Mouse (Mus musculus) hindbrain, embryonic 16.5 days (tissue): ENCODE data around the gene Ubl4a. TPM values are rescaled to one million over a fixed set of nuclear protein-coding genes. Genes with fewer than 3 reads are reported as not detected.
A peak's percentile ranks its signal among the peaks of the same experiment; 100 is the strongest.

ENCODE experiments used
- ATAC-seq: fragments of 200-750 bp; cut with Nextera tagmentation; 2 replicates; pipeline ENCODE4 v1.8.0; 2017; ENCODE audit warnings: moderate TSS enrichment, moderate library complexity
- H3K27ac ChIP-seq: fragments of 300-500 bp; sonication (generic); 2 replicates; pipeline ENCODE4 v1.5.1; 2014; ENCODE audit warnings: low read depth, mild to moderate bottlenecking, control low read depth, low read length, moderate library complexity
- H3K27me3 ChIP-seq: fragments of 300-500 bp; sonication (generic); replicated peaks from 2 replicates; pipeline ENCODE4 v1.6.1; 2014; ENCODE audit warnings: low read length; ENCODE audit not compliant: control insufficient read depth, insufficient read depth
- H3K36me3 ChIP-seq: fragments of 300-500 bp; sonication (generic); 2 replicates; pipeline ENCODE4 v1.6.1; 2014; ENCODE audit warnings: mild to moderate bottlenecking, low read length, moderate library complexity, mixed read lengths; ENCODE audit not compliant: control insufficient read depth, insufficient read depth
- H3K4me1 ChIP-seq: fragments of 300-500 bp; sonication (generic); 2 replicates; pipeline ENCODE4 v1.6.1; 2014; ENCODE audit warnings: low read depth, low read length; ENCODE audit not compliant: control insufficient read depth, insufficient read depth
- H3K4me2 ChIP-seq: fragments of 300-500 bp; sonication (generic); 2 replicates; pipeline ENCODE4 v1.6.1; 2014; ENCODE audit warnings: mild to moderate bottlenecking, low read length, control low read depth, moderate library complexity
- H3K4me3 ChIP-seq: fragments of 300-500 bp; sonication (generic); 2 replicates; pipeline ENCODE4 v1.5.1; 2014; ENCODE audit warnings: mild to moderate bottlenecking, low read length, control low read depth, moderate library complexity
- H3K9ac ChIP-seq: fragments of 300-500 bp; sonication (generic); 2 replicates; pipeline ENCODE4 v1.6.1; 2014; ENCODE audit warnings: low read depth, mild to moderate bottlenecking, control low read depth, low read length, moderate library complexity
- H3K9me3 ChIP-seq: fragments of 300-500 bp; sonication (generic); 2 replicates; pipeline ENCODE4 v1.6.1; 2014; ENCODE audit warnings: mild to moderate bottlenecking, low read length, moderate library complexity; ENCODE audit not compliant: control insufficient read depth
- WGBS: fragments of 180-500 bp; shearing (Covaris S2); extraction: QIAGEN DNeasy Blood & Tissue Kit; methylation state at CpG from one replicate; pipeline ENCODE4 v1.1.7; 2014; 5-methylcytosine and 5-hydroxymethylcytosine counted together
- polyA plus RNA-seq: library from polyadenylated mRNA; unstranded; fragments of >200 nt; fragmentation: Nextera tagmentation; extraction: Ambion mirVana; gene quantifications from 2 replicates; pipeline ENCODE4 v1.2.1, GENCODE M21; 2015

Gene Ubl4a
- 72.9 and 74.6 TPM in 2 replicates for polyA plus RNA-seq

DNA sequence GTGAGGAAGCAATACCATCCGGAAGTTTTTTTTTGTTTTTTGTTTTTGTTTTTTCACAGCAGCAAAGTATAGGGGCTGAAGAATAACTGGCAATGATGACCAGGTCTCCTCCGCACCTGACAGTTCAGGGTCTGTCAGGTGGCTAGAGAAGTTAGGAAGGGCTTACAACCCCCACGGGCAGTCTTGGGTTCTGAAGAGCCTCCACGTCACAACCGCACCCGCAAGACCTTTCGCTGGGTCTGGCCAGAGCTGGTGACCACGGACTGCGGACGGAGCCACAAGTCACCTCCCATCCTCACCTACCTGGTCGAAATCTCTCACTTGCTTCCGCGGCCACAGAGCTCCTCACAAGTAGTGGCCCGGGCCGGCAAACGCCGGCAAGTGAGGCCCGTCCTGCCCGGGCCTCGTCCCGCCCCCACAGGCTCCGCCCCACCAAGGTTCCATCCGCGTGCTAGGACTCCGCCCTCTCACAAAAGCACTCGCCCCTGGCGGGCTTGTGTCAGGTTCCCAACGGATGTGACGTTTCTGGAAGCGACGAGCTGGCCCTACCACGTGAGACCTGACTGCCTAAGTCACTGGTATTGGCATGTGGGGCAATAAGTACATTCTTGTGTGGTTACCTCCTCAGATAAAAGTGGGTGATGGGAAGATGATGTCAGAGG, at the start of gene Ubl4a, which contains the start of gene Slc10a3:
TSS of gene Ubl4a (minus strand) at position 331 of the 662 bp plus-strand sequence.
TSS of gene Slc10a3 (minus strand) at position 462 of the 662 bp plus-strand sequence.
- Histone ChIP-seq H3K9me3 (no peaks in the 10 kb centered on the region), H3K36me3 (peaks cover 2% of the 10 kb centered on the region; the same call in 1 of the 2 replicates), H3K4me3 (peak within 1 kb of the TSS; percentile 46), H3K9ac (peak within 1 kb of the TSS; percentile 58), H3K27me3 (no peaks in the 10 kb centered on the region), H3K27ac (0 out of 2 replicates have a peak within 1 kb of the TSS, but pooled peaks have one; percentile 5), H3K4me2 (peak within 1 kb of the TSS; percentile 59), H3K4me1 (no peaks in the 10 kb centered on the region; the same call in none of the 2 replicates)
- ATAC-seq: peak; percentile 92
- WGBS: 21% methylated on average over 30 of the region's 32 CpGs

DNA sequence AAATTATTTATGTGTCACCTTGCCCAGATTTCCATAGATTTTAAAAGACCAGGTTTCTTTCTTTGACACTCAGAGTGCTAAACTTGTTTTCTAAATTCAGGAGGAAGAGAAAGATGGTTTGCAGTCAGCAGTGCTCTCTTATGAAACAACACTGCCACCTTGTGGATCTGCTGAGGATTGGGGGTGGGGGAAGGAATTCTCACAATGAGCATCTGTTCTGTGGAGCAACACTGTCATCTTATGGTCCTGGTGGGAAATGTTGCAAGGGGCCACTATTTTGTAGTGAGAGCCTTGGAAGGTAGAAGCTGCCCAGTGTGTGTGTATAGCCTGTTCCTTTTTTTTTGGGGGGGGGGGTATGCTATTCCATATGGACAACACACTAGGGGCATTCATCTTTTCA, 40.4 kb upstream of the Ubl4a start:
- Histone ChIP-seq H3K27ac (no peak overlapping the region), H3K4me1 (no peaks in the 10 kb centered on the region), H3K4me3 (no peak overlapping the region), H3K9me3 (no peaks in the 10 kb centered on the region), H3K9ac (no peak overlapping the region), H3K4me2 (no peak overlapping the region), H3K27me3 (no peaks in the 10 kb centered on the region), H3K36me3 (no peaks in the 10 kb centered on the region)
- peak; percentile 83 for ATAC-seq

DNA sequence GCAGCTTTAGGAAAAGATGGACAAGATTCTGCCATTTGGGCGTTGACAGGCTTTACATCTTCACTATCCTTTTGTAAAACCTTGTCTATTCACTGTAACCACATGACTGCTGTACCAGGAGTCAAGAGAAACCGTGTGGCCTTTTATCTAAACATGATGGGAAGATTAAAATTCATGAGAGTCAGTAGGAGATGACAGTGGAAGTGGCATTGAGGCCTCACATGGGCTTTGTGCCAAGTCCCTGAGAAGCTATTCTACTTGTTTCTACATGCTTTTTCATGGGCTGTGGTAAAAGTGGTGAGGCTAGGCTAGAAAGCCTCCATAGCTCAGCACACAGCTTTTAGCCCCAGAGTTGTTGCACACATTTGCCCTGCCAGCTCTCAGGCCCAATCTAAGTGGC, 35.3 kb upstream of the Ubl4a start:
- H3K9ac ChIP-seq: no peak overlapping the region

DNA sequence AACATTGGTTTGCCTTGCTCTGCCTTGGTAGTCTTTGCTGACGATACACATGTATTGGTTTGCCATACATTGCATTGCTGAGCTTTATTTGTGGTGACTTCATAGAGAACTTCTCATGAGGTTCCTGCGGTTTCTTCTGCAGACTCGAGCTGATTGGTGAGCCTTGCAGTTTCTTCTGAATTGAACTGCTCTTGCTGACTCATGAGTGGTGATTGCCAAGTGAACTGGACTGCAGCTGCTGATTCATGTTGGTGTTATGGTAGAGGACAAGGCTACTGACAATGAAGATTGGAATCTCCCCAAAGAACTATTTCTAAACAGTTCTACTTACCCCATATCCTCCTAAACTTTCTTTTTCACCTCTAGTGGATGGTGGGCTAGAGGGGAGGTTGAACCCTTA, 27.1 kb upstream of the Ubl4a start:
- no peak overlapping the region for H3K27ac ChIP-seq
- H3K36me3 ChIP-seq: no peaks in the 10 kb centered on the region
- no peaks in the 10 kb centered on the region for H3K4me1 ChIP-seq
- 86% methylated on average over 3 of the region's 3 CpGs for WGBS
- no peak overlapping the region for H3K4me2 ChIP-seq
- no peak overlapping the region for H3K9ac ChIP-seq
- no peaks in the 10 kb centered on the region for H3K27me3 ChIP-seq
- ATAC-seq: no peak
- H3K9me3 ChIP-seq: no peaks in the 10 kb centered on the region
- no peak overlapping the region for H3K4me3 ChIP-seq

More for the DNA sequence above, 35.3 kb upstream of the Ubl4a start:
- no peaks in the 10 kb centered on the region for H3K4me1 ChIP-seq
- no peak overlapping the region for H3K4me2 ChIP-seq
- no peaks in the 10 kb centered on the region for H3K27me3 ChIP-seq
- H3K9me3 ChIP-seq: no peaks in the 10 kb centered on the region
- no peak overlapping the region for H3K4me3 ChIP-seq
- no peak for ATAC-seq
- no peaks in the 10 kb centered on the region for H3K36me3 ChIP-seq
- WGBS: 20% methylated on average over 2 of the region's 2 CpGs
- H3K27ac ChIP-seq: no peak overlapping the region

DNA sequence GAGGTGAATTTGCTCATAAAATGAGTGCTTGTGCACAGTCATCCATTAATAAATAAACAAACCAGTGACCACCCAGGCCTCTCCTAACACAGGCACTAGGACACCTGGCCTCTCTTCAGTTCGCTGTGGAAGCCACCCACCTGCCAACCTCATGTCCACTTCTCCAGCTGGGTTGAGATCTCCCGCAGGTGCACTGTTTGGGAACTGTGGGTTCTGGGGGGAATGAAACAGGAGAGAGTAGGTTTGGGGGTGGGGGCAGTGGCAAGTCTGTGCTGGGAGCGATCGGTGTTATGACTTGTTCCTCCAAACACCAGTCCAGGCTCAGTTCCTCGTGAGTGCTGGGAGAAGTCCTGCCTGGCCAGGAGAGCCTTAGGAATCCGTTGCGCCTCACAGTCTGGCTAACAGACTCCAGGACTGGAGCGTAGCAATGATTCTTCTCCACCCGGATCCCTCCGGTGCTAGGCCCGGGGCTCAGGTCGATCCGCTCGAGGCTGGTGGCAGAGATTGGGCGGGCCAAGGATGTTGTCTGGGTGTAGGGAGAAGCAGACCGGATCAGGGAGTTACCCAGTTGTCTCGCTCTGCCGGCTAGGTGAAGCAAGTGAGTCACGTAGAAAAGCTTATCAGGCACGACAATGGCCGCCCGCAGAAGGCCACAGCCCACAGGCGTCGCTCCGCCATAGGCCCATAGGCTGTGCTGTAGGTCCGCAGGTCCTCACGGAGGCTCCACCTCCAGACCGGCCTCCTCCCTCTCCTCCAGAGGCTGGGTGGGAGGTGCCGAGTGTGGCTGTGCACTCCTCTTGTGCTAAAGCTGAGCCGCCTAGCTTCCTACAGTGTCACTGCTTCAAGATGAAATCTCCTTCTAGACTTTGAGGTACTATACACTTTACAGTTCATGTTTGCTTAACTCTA, 19.8 kb upstream of the Ubl4a start, which contains the start of the genes Fam3a and Ikbkg:
TSS of gene Fam3a (minus strand) at position 738 of the 909 bp plus-strand sequence.
TSS of gene Ikbkg (plus strand) at position 756 of the 909 bp plus-strand sequence.
- Histone ChIP-seq H3K4me2 (peak within 1 kb of the TSS; percentile 65), H3K9ac (peak within 1 kb of the TSS; percentile 72), H3K36me3 (no peaks in the 10 kb centered on the region), H3K4me1 (peaks cover 3% of the 10 kb centered on the region; the same call in 1 of the 2 replicates), H3K27me3 (no peaks in the 10 kb centered on the region), H3K9me3 (no peaks in the 10 kb centered on the region), H3K27ac (peak within 1 kb of the TSS; percentile 83), H3K4me3 (peak within 1 kb of the TSS; percentile 55)
- peak; percentile 100 for ATAC-seq
- 16% methylated on average over 30 of the region's 30 CpGs for WGBS

DNA sequence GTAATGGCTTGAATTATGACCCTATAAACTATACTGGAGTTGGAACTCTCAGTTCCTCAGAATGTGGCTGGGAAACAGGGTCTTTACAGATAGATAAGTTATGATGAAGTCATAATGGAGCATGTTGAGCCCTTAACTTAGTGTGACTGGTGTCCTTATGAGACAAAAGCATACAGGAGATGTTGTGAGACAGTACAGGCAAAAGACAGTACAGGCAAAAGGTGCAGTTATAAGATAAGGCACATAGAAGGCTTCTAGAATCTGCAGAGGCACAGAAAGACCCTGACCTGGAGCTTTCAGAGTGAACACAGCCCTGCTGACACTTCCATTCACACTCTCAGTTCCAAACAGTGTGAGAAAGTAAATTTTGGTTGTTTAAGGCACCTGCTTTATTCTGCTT, 15.1 kb upstream of the Ubl4a start:
- Histone ChIP-seq H3K27ac (no peak overlapping the region), H3K4me2 (no peak overlapping the region), H3K27me3 (no peaks in the 10 kb centered on the region), H3K4me1 (peaks cover 3% of the 10 kb centered on the region; the same call in 1 of the 2 replicates), H3K4me3 (no peak overlapping the region), H3K9me3 (no peaks in the 10 kb centered on the region), H3K36me3 (no peaks in the 10 kb centered on the region; the same call in 1 of the 2 replicates), H3K9ac (no peak overlapping the region)
- ATAC-seq: no peak

DNA sequence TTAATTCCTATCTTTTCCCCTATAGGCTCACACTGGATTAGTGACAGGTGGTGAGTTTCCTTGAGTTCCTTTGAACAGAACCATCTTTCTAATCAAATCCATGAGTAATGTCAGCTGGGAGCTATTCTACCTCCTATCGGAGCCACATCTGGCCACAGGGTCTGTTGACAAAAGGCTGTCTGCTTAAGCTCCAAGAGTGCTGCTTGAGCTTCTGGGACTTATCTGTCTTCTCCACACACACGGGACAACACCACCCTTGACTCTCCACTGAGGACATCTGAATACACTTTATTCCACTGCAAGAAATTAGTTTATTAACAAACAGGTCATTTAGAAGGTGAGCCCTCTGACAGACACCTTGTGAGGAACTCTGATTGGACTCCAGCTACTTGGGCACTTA, 11.4 kb upstream of the Ubl4a start:
- H3K27ac ChIP-seq: no peak overlapping the region
- H3K27me3 ChIP-seq: no peaks in the 10 kb centered on the region
- no peaks in the 10 kb centered on the region for H3K9me3 ChIP-seq
- WGBS: 86% methylated on average over 2 of the region's 2 CpGs
- H3K4me2 ChIP-seq: no peak overlapping the region
- ATAC-seq: no peak
- H3K9ac ChIP-seq: no peak overlapping the region
- H3K36me3 ChIP-seq: no peaks in the 10 kb centered on the region; the same call in 1 of the 2 replicates
- H3K4me1 ChIP-seq: no peaks in the 10 kb centered on the region
- H3K4me3 ChIP-seq: no peak overlapping the region

DNA sequence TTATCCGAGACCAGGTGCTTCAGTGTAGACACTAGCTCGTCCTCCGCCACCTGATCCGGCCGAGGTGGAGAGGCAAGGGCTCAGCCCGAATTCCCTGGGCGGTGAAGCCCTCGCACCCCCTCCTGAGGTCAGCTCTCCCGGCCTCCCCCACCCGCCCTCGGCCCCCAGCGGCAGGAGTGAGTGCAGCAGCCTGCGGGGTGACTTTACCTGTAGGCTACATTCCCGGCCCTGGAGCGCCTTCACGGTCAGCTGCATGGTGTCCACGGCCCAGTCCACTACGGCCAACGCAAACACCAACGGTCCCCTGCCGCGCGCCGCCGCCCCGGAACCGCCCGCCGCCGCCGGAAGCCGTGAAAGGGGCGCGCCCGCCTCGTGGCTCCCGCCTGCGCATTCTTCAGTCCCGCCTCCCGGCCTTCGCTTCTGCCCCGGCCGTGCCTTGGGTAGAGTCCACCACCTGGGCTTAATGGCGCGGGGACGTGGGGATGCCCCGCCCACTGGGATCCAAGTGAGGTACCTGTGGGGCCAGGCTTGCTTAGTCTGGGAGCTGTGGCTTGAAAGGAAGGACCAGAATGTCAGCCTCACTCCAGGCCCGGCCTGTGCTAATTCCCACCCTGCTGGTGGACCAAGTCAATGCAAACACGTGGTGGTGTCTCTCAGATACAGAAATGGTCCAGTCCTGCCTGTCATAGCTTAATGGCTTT, 4.7 kb downstream of the Ubl4a start:
- Histone ChIP-seq H3K9me3 (no peaks in the 10 kb centered on the region), H3K4me3 (peak overlapping the region; percentile 61), H3K4me2 (peak overlapping the region; percentile 70), H3K9ac (peak overlapping the region; percentile 81), H3K27ac (peak overlapping the region; percentile 80), H3K4me1 (peaks cover 8% of the 10 kb centered on the region), H3K27me3 (no peaks in the 10 kb centered on the region), H3K36me3 (peaks cover 2% of the 10 kb centered on the region; the same call in 1 of the 2 replicates)
- ATAC-seq: peak; percentile 80
- WGBS: 20% methylated on average over 44 of the region's 49 CpGs
